Mouse (Mus musculus) olfactory bulb, adult 2 months (tissue): ENCODE measurements around the gene Ryr2.

Experiments
- CTCF ChIP-seq: fragments of 200-500 bp; IDR thresholded peaks from 2 replicates; pipeline ENCODE4 v1.5.1; 2012; ENCODE audit warnings: low read depth, mild to moderate bottlenecking, low read length, moderate library complexity; ENCODE audit not compliant: insufficient read depth
- POLR2A ChIP-seq: fragments of 200-500 bp; IDR thresholded peaks from 2 replicates; pipeline ENCODE4 v1.6.1; 2012; ENCODE audit warnings: mild to moderate bottlenecking, low read depth, low read length, moderate library complexity; ENCODE audit not compliant: insufficient read depth

- TF ChIP-seq CTCF (no peak), POLR2A (no peak)
Observed at GRCm38 (mm10) chr13:11662815-11663214, 443.9 kb downstream of the Ryr2 start.
